Mouse (Mus musculus): ENCODE data around the gene Bcl11b.

Gene Bcl11b

DNA sequence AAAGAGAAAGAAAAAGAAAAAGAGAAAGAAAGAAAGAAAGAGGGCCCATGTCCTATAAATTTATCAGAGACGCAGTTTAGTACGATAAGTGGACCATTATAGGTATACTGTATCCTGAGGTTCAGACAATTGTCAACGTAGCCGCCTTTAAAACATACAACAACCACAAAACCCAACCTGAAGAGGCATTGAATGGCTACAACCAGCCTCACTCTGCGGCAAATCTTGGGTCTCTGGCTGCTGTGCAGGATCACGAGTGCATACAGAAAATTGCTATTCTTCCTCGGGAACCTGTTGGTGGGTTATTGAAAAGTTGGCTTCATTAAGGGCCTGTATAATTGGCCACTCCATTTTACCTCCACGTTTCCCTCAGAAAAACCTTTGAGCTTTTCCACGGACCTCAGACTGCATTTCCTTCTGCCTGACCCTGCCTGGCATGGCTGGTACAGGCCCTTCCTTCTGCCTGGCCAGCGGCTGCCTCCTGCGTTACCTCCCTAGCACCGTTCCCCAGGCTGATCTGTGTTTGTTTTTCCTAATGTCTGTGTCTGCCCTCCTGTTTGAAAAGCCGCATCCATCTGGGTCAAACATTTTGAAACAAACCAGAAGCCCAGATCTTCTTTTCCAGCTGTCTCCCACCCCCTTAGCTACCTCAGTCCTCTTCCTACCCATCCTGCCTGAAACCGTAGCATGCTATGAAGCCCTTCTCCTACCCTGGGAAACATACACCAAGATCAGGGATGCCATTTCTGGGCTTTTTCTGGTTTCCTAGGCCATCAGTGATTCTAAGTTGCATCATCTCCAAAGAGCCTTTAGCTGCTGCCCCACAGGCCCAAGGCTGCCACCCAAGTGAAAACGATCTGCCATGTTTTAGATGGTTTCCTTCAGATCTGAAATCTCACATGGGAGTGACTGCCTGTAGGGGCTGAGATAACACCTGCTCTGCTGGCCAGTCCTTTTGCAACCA, 3.4 kb downstream of the Bcl11b start:
- DNase-seq (ENCODE audit: extremely low read depth, insufficient read length, low spot score) = no peak

DNA sequence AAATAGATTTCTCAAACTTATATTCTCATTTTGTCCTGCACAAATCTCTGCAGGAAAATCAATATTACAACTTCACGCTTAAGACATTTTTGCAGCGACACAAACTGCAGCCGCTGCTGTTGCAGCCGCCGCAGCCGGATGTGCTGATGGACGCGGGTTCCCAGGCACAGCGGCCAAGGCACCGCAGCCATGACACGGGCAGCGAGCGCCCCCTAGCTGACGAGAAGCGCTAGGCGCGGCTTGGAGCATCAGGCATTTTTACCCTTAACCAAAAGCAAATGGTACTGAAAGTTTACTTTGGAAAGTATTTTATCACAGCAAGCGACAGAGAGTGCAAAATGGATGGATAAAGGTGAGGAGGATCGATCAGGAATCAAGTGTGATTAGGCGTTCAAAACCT, 4.7 kb downstream of the Bcl11b start:
- peak; percentile 56 for DNase-seq (ENCODE audit: extremely low read depth, insufficient read length, low spot score)

DNA sequence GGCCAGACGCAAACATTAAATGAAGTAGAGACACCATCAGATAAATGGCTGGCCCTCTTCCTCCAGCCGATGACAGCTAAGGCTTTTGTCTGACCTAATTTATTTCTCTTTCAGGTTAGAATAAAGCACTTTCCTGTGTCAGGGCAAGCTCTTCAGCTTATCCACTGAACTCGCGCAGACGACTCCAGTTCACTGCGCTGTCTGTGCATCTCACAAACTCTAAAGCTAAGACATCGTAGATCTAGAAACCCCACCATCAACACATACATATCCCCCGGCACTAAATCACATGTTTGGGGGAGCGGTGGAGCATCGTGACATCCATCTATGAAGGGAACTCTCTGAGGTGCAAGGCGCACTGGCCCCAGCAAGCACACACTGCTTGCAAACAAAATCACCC, 5.5 kb downstream of the Bcl11b start:
- no peak for DNase-seq (ENCODE audit: extremely low read depth, insufficient read length, low spot score)

DNA sequence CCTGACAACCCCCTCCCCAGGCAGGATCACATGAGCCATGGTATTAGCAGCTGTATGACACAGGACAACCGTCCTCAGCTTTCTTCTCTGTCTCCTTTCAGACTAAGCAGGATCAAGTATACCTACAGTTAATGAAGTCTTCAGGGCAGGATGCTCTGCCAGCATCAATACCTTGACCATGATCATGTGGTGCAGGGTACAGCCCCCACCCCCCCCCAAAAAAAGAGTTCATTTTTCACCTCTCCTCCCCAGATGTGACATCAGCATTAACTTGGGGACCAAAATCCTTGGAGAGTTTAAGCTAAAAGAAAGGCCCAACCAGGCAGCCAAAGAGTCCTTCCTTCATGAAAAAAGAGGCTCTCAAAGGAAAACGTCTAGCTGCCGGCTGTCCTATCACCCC, 6.2 kb downstream of the Bcl11b start:
- no peak for DNase-seq (ENCODE audit: extremely low read depth, insufficient read length, low spot score)

DNA sequence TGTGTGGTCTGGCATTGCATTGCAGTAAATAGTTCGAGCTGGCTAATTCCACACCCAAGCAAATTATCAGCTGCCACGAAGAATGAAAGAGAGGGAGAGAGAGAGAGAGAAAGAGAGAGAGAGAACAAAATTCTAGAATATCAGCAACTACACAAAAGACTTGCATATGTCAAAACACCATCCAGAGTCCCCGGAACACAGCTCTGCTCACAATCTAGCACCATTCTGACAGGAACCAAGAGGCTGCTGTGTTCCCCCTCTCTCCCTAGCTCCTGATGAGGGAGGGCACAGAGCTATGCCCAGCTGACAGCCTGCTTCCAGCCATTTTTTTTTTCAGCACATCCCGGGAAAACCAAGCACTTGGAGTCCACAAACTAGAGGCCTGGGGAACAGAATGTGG, 6.6 kb downstream of the Bcl11b start:
- DNase-seq (ENCODE audit: extremely low read depth, insufficient read length, low spot score) = no peak

DNA sequence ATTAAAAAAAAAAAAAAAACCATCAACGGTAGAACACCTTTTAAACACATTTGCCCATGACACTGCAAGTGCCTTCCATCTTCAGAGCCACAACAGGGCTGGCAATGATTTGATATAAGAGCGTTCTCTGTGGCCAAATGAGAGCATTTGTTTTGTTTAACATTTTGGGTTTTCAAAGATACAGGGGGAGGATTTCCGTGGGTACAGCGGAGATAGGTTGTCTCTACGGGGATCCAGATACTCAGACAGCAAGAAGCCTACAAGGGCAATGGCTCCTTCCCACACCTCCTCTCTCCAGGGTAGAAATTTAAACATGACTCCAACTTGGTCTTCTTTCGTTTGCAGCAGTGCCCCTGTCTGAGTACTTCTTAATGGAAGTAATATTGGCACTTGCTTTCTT, 7.2 kb downstream of the Bcl11b start:
- DNase-seq (ENCODE audit: extremely low read depth, insufficient read length, low spot score) = no peak

DNA sequence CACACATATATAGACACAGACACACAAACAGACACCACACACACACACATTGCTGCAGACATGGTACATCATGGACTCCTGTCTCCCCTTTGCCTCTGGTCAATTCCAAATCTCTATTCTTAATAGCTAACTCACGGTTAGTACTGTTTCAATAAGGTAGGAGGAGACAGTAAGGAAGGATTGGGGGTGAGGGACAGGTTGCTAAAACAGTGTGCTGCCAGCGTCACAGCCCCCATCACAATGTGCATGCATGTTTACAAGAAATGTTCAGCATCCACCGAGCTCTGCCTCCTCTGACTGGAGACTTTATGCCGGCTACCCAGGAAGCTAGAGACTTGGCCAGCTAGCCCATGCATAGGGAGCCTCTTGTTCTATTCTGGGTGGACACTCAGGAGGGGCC, 9.0 kb downstream of the Bcl11b start:
- DNase-seq (ENCODE audit: extremely low read depth, insufficient read length, low spot score) = no peak

DNA sequence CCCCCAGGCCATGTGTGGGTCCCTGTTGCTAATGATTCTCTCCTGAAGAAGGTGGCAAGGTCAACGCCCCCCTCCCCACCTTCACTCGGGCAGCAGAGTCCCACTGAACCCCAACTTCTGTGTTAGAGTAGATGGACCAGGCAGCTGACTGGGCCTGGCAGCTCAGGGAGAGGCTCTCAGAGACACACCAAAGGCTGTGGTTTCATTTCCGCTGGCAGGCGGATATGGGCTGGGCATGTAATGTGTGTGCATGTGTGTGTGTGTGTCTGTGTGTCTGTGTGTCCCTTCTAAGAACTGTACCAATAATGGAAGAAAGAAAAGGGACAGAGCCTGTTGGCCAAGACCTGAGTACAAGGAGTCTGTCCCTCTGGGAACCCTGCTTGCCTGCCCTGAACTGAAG, 10.4 kb downstream of the Bcl11b start:
- DNase-seq (ENCODE audit: extremely low read depth, insufficient read length, low spot score) = no peak

DNA sequence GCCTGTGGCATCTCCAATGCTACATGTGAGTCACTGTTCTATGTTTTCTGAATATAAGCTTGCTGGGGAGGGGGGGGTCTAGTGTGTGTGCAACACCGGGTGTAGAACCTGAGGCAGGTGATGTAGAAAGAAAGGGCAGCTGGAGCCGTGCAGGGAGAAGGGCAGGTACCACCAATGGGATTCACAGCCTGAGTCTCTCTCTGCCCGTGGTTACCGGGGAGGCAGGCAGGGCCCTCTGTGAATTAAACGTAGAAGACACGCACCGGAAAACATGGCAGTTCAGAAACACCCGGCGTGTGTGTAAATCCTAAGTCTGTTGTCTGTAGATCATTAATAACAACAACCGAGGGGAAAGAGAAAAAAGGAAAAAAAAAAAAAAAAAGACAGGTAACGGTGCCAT, 12.2 kb downstream of the Bcl11b start:
- DNase-seq (ENCODE audit: extremely low read depth, insufficient read length, low spot score) = no peak

DNA sequence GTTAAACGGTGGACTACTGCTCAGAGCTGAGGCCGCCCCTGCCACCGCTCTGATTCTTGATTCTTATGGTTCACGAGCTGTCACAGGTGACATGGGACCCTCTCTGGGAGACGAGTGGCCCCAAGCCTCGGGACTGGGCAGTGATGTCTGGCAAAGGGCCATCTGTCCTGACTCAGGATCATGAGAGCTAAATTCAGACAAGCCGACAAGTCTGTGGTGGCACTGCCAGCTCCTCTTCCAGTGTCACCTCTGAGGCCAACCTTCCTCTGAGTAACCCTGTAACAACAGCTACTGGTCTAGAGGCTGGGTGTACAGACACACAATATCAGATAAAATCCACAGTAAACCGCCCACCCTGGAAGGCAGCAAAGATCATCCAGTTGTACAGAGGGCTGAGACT, 20.2 kb downstream of the Bcl11b start:
- DNase-seq (ENCODE audit: extremely low read depth, insufficient read length, low spot score) = no peak

DNA sequence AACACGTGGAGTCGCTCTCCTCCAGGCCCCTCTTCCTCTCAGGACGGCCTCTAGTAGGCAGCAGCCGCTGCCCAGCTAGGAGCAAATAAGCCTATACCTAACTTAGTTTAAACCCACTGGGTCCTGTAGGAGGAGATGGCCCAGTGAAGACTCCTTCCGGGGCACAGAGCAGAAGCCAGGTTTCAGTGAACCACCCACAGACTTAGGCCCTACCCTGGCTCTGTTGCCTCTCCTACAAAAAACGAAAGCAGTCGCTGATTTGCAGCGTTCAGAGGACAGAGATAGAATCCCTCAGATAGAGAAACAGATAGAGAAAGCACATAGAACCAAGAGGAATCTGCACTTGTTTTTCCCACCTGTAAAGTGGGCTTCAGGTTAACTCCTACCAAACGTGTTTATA, 21.1 kb downstream of the Bcl11b start:
- DNase-seq (ENCODE audit: extremely low read depth, insufficient read length, low spot score) = no peak

DNA sequence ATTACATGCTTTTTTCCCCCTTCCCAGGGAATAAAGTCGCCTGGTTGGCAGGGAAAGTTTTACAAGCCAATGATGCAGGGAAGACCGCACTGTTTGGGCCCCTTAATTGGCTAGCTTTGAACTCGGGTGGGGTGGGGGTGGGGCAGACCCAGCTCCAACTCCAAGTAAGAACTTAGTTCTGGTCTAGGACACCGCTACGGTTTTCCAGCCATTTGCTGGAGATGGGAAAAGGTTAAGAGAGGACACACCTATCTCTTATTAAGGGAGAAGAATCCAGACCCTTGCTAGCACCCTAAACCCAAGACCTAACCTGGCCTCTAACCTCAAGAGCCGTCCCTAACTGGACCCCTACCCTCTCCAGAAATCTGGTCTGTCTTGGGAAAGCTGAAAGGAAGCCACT, 22.2 kb downstream of the Bcl11b start:
- DNase-seq (ENCODE audit: extremely low read depth, insufficient read length, low spot score) = no peak

DNA sequence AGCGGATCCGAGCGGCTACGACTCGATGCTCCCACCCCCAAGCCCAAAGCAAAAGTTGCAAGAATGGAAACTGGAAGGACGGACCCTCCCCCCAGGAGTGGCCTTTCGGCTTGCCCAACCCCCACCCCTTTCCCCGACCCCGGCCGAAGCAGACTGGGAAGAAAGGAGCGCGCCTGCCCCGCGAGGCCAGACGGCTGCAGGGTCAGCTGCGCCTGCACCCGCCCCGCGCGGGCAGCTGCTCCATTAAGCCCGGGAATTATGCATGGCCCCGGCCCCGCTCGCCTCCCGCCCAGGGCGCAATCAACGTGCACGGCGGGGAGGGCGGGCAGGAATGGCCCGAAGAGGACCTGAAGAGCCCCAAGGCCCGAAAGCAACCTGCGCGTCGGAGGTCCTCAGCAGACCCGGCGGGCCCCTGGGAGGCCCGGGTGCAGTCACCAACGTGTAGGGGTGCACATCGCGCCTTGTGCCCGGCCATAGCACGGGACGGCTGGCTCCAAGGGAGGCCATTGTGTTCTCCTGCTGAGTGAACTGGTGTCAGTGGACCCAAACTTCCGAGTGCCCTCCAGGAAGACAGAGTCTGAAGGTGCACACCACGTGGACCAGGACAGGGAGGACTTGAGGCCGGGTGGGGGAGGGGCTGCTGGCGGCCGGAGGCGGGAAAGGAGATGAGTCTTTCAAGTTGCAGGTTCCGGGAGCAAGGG, 23.0 kb downstream of the Bcl11b start:
- DNase-seq (ENCODE audit: extremely low read depth, insufficient read length, low spot score) = no peak

DNA sequence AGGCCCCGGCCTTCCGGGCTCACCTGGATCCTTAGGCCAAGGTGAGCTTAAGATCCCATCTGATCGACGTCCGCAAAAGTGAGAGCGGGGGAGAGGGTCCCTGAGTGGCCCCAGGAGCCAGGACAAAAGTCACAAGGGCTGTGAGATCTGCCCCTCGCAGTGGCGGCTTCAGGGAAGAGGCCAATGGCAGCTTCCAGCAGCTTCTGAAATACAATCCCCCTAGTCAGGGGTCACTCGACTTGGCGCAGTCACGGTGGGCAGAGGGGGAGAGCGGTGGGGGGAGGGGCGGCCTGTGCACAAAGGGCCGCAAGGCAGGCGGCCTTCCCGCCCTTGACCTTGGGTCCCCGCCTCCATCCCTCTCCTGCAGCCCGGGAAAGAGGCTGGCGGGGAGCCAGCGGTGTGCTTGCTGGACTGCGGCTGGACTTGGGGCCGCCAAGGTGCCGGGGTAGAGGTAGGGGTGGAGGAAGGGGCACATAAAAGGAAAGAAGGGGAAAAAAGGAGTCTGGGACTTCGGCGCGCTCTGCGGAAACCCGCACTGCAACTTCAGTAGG, 23.6 kb downstream of the Bcl11b start:
- DNase-seq (ENCODE audit: extremely low read depth, insufficient read length, low spot score) = no peak

DNA sequence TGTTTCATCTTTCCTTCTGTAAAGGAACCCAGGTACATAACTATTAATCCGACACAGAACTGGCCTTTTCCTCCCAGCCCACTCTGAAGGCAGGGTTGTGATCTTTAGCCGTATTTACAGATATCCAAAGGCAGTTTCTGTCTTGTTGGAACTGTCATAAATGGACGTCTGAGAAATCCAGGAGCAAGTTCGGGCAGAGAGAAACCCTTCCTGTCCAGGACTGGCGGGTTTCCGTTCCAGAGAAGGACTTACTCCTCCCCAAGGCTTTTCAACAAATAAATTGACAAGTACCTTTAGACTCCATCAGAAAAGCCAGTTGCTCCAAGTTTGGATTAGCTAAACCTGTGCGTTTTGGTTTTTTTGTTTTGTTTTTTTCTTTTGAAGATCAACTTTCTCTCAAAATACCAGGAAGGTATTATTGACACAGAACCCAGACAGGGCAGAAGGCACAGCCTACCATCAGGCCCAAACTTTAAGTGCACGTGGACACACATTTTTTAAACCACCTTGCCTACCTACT, 24.6 kb downstream of the Bcl11b start:
- DNase-seq (ENCODE audit: extremely low read depth, insufficient read length, low spot score) = no peak

DNA sequence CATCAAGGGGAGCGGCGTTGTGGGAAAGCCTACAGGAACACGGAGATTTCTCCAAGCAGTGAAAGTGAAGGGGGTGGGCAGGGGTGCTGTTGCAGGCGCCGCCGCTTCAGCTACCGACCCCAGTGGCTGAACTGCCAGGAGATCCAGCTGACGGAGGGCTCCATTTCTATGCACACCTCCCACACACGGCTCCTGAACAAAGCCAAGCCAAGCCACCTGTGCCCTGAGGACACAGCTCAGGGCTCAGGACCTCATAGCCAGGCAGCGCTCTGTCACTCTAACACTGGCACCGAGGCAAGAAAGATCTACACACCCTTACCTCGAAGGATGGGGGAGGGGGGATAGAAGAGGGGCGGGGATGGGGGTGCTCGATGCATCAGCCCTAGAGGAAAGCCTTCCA, 25.3 kb downstream of the Bcl11b start:
- DNase-seq (ENCODE audit: extremely low read depth, insufficient read length, low spot score) = no peak

DNA sequence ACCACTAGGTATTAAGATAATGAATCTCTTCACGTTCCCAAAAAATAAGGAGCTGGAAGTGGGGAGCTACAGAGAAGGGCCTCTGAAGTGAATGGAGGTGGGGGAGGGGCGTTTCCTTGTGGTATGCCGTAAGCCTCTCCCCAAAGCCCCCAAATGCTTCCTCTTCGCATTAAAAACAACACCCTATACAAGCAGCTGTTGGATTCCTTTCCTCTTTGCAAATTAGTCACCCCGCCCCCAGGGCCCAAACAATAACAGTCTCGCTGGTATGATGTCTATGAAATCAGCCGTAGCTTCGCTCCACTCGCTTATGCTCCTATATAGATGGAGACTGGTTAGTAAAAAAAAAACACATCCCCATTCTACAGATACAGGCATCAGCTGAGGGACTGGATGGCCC, 25.9 kb downstream of the Bcl11b start:
- DNase-seq (ENCODE audit: extremely low read depth, insufficient read length, low spot score) = no peak

DNA sequence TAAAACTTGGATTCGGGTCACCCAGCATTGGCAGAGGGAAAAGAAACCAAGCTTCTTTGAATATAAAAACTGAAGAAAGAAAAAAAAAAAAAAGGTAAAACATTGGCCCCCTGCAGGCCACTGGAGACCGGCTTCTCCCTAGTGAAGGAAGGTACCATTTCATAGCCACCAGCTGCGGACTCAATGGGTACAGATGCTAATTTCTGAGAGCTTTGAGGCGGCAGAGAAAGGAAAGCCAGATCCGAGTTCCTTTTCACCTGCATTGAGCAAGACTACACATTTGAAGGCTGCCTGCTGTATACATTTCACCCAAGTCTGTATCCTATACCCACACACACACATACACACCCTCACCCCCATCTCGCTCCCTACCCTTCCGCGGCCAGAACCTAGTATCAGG, 26.3 kb downstream of the Bcl11b start:
- no peak for DNase-seq (ENCODE audit: extremely low read depth, insufficient read length, low spot score)

DNA sequence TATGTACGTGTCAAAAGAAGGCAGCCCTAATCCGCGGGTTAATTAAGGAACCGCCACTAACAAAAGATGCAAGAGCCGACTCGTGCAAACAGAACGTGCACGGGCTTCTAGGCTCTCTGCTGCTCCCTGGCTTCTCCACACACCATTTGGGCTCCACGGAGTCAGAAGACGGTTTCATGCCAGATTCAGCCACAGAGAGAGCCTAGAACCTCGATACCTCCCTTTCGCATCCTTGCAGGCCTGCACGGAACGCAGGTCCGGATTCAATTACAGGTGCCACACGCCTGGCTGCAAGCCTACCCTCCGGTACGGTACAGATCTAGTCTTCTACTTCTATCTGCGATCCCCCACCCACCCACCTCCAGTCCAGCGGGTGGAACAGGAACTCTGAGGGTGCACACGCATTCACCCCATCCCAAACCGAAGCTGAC, 26.8 kb downstream of the Bcl11b start:
- DNase-seq (ENCODE audit: extremely low read depth, insufficient read length, low spot score) = no peak

DNA sequence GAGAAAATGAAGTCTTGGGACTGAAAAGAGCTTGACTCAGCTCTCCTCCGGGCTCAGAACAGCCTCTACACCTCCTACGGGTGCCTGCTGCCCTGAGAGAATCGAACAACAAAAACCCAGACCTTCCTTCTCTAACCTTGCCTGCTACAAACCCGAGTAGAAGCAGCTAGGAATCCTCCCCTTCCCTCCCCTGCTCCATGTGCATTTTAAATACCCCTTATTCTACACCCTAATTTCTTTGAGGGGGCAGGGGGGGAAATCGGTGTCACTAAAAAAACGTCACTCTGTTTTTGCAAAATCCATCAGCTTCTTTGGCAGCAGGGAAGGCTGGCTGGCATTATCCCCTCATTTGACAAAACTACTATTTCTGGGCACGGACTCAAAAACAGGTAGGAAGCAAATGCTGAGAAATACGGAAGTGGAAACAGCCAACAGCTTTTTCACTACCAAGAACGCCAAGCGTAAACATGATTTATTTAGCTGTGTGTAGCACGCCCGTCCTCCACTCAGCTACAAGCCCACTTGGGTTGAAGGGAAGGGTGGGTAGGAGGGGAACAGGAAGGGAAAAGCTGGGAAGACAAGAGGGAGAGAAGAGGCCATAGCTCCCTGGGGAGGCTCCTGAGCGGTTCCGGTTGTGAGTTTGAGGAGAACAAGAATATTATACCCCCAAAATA, 27.4 kb downstream of the Bcl11b start:
- DNase-seq (ENCODE audit: extremely low read depth, insufficient read length, low spot score) = no peak

DNA sequence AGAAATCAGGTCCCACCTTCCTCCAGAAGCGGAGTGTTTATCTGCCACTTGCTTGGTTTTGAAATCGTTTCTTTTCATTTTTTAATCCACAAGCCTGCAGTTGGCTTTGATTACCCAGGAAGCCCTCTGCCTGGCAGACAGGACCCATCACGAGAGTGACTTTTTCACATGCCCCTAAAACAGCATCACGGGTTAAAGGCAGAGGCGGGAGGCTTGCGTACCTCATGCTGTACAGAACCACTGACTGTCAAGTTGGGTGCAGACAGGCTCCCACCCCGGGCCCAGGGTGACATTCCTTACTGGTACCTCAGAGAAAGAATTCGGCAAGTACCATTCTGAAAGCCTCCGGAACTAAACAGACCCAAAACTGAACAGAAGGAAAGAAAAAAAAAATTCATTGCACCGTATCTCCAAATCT, 27.9 kb downstream of the Bcl11b start:
- no peak for DNase-seq (ENCODE audit: extremely low read depth, insufficient read length, low spot score)
